Mouse (Mus musculus) hindbrain, postnatal 0 days (tissue): ENCODE data around the gene Gpatch3. TPM values are rescaled to one million over a fixed set of nuclear protein-coding genes. Genes with fewer than 3 reads are reported as not detected.

Source experiments
- ATAC-seq: fragments of 200-750 bp; cut with Nextera tagmentation; 2 replicates; pipeline ENCODE4 v1.8.0; 2017; ENCODE audit warnings: mild to moderate bottlenecking, moderate TSS enrichment, moderate library complexity
- DNase-seq: peaks from one replicate; pipeline ENCODE4 v3.0.0-alpha.2; 2015; ENCODE audit warnings: low spot score
- H3K27ac ChIP-seq: fragments of 300-500 bp; sonication (generic); 2 replicates; pipeline ENCODE4 v1.5.1; 2014; ENCODE audit warnings: mild to moderate bottlenecking
- H3K27me3 ChIP-seq: fragments of 300-500 bp; sonication (generic); 2 replicates; pipeline ENCODE4 v1.6.1; 2014; ENCODE audit warnings: low read length, mixed read lengths; ENCODE audit not compliant: insufficient read depth
- H3K36me3 ChIP-seq: fragments of 300-500 bp; sonication (generic); 2 replicates; pipeline ENCODE4 v1.6.1; 2014; ENCODE audit warnings: low read length, mixed read lengths; ENCODE audit not compliant: insufficient read depth
- H3K4me1 ChIP-seq: fragments of 300-500 bp; sonication (generic); 2 replicates; pipeline ENCODE4 v1.6.1; 2014; ENCODE audit warnings: antibody characterized with exemption, low read length, mixed read lengths; ENCODE audit not compliant: insufficient read depth
- H3K4me2 ChIP-seq: fragments of 300-500 bp; sonication (generic); 2 replicates; pipeline ENCODE4 v1.6.1; 2014; ENCODE audit warnings: low read depth, mild to moderate bottlenecking, low read length, moderate library complexity, mixed read lengths
- H3K4me3 ChIP-seq: fragments of 300-500 bp; sonication (generic); 2 replicates; pipeline ENCODE4 v1.5.1; 2014; ENCODE audit warnings: low read length
- H3K9ac ChIP-seq: fragments of 300-500 bp; sonication (generic); replicated peaks from 2 replicates; pipeline ENCODE4 v1.6.1; 2014; ENCODE audit warnings: mild to moderate bottlenecking, low read length, moderate library complexity, mixed read lengths
- H3K9me3 ChIP-seq: fragments of 300-500 bp; sonication (generic); 2 replicates; pipeline ENCODE4 v1.6.1; 2016; ENCODE audit warnings: low read length, mixed read lengths
- CTCF ChIP-seq: IDR thresholded peaks from 2 replicates; pipeline ENCODE4 v1.5.1; 2016; ENCODE audit warnings: antibody characterized with exemption, control low read depth, low read depth
- WGBS: fragments of 180-500 bp; shearing (Covaris S2); extraction: QIAGEN DNeasy Blood & Tissue Kit; methylation state at CpG from one replicate; pipeline ENCODE4 v1.1.7; 2014; 5-methylcytosine and 5-hydroxymethylcytosine counted together
- polyA plus RNA-seq: library from polyadenylated mRNA; unstranded; fragments of >200 nt; fragmentation: Nextera tagmentation; extraction: Ambion mirVana; gene quantifications from 2 replicates; pipeline ENCODE4 v1.2.1, GENCODE M21; 2015
- total RNA-seq: library from RNA; depleted of rRNA; stranded (reverse); fragments of >200 nt; gene quantifications from 2 replicates; pipeline ENCODE4 v1.2.3, GENCODE M21; 2014

Gene Gpatch3
- total and polyA plus RNA-seq, 2 experiments from 2014 or later = 6.1 to 8.3 TPM

GRCm38 (mm10) chr4:133552029-133552428 lies 22.5 kb upstream of the Gpatch3 start:
- H3K4me1 ChIP-seq = no peaks in the 10 kb centered on the region
- H3K27me3 ChIP-seq = no peaks in the 10 kb centered on the region
- no peaks in the 10 kb centered on the region for H3K9me3 ChIP-seq
- no peaks in the 10 kb centered on the region for H3K36me3 ChIP-seq
- no peak for DNase-seq
- H3K27ac ChIP-seq = no peak overlapping the region
- 67% methylated on average over 1 of the region's 1 CpGs for WGBS
- H3K4me2 ChIP-seq = no peak overlapping the region
- no peak overlapping the region for H3K4me3 ChIP-seq
- ATAC-seq = no peak
- no peak for TF ChIP-seq CTCF
- H3K9ac ChIP-seq = no peak overlapping the region

DNA sequence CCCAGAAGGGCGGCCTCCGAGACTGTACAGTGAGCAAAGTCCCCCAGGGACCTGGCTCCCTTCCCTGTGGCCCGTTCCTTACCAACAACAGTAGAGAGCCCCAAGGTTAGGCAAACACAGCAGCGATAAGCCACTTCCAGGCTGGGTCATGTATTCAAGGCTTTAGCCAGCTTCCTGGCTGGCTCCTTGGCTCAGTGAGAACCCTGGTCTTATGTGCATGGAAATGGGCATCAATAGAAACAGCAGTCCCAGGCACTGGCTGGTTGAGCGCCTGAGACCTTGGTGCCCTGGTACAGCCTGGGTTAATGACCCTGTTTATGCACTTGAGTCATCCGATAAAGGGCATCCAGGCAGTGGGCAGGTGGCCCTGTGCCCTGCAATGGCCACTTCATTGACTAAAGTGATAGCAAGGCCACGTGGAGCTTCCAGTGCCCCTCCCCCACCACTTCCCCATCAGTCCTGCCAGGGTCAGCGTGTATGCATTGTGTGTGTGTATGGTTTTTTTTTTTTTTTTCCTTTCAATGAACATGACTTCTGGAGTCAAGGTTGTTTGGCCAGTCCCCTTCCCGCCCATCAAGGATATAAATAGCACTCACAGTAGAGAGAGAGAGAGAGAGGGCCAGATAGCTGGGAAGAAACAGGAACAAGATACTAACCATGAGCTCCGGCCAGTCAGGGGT lies 21.6 kb upstream of the Gpatch3 start, which contains the start of gene Nr0b2:
TSS of gene Nr0b2 (plus strand) at position 609 of the 680 bp plus-strand sequence.
- Histone ChIP-seq H3K4me3 (no peak within 1 kb of the TSS), H3K9me3 (no peaks in the 10 kb centered on the region), H3K27me3 (no peaks in the 10 kb centered on the region), H3K4me1 (no peaks in the 10 kb centered on the region), H3K27ac (no peak within 1 kb of the TSS), H3K36me3 (no peaks in the 10 kb centered on the region), H3K9ac (no peak within 1 kb of the TSS), H3K4me2 (no peak within 1 kb of the TSS)
- DNase-seq (no peak), ATAC-seq (no peak)
- TF ChIP-seq CTCF = no peak
- 64% methylated on average over 10 of the region's 10 CpGs for WGBS

DNA sequence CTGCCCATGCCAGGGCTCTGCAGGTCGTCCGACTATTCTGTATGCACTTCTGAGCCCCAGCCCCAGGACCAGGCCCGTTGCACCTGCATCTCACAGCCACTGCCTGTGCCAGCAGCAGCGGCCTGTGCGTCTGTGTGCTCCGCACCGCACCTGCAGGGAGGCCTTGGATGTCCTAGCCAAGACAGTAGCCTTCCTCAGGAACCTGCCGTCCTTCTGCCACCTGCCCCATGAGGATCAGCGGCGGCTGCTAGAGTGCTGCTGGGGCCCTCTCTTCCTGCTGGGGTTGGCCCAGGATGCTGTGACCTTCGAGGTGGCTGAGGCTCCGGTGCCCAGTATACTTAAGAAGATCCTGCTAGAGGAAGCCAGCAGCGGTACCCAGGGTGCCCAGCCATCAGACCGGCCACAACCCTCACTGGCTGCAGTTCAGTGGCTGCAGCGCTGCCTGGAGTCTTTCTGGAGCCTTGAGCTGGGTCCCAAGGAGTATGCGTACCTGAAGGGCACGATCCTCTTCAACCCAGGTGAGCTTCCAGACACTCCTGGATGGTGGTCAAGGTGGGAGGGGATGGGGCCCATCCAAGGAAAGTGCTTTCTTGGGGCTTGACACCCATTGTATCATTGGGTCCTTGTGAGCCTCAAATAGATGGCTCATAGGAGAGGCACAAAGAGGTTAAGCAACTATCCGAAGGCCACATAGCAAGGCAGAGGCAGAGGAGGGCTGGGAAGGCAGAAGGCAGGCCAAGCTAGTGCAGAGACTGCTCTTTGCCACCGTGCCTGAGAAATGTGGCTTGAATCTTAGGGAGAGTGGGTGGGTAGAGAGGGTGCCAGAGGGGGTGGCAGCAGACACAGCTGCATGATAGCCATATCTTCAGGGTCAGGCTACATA lies 20.9 kb upstream of the Gpatch3 start:
- no peak for TF ChIP-seq CTCF
- Histone ChIP-seq H3K27ac (no peak overlapping the region), H3K4me3 (no peak overlapping the region), H3K9me3 (no peaks in the 10 kb centered on the region), H3K27me3 (no peaks in the 10 kb centered on the region), H3K9ac (no peak overlapping the region), H3K36me3 (no peaks in the 10 kb centered on the region), H3K4me1 (no peaks in the 10 kb centered on the region), H3K4me2 (no peak overlapping the region)
- DNase-seq (no peak), ATAC-seq (no peak)
- 77% methylated on average over 19 of the region's 19 CpGs for WGBS

DNA sequence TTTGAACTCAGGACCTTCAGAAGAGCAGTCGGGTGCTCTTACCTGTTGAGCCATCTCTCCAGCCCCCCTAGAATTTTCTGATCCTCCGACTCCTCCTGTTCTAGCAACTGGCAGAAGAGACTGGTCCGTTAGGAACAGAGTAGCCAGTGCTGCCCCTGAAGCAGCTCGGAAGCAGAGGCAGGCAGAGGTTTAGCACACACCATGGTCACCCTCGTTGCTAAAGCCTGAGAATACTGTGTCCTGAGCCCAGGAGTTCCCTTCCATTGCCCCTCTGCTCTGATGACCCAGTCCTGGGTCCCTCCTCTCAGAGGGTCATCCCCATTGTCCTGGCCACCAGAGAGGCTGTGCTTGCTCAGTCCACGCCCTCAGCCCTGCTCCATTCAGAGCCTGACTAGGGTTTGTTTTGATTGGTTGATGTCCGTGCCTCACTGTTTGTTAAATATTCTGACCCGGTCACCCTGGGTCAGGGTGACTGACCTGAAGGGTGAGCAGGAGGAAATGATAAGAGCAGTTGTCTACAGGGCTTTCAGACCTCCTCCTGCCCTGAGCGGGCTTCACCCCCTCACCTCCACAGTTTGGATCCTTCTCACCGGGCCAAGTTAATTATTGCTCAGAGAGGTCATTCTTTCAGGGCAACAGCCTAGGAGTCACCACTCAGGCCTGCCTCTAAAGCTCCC lies 17.4 kb upstream of the Gpatch3 start:
- whole genome bisulfite sequencing = 27% methylated on average over 10 of the region's 10 CpGs
- H3K4me3 ChIP-seq = no peak overlapping the region

GRCm38 (mm10) chr4:133559846-133560245 lies 14.7 kb upstream of the Gpatch3 start:
- Histone ChIP-seq H3K36me3 (no peaks in the 10 kb centered on the region), H3K27me3 (no peaks in the 10 kb centered on the region), H3K9me3 (no peaks in the 10 kb centered on the region), H3K4me2 (no peak overlapping the region), H3K4me1 (no peaks in the 10 kb centered on the region), H3K9ac (no peak overlapping the region), H3K4me3 (no peak overlapping the region), H3K27ac (no peak overlapping the region)
- ATAC-seq (no peak), DNase-seq (no peak)
- TF ChIP-seq CTCF = no peak
- WGBS = 85% methylated on average over 4 of the region's 4 CpGs

More for the DNA sequence above, 17.4 kb upstream of the Gpatch3 start:
- DNase-seq (no peak), ATAC-seq (no peak)
- Histone ChIP-seq H3K36me3 (no peaks in the 10 kb centered on the region), H3K4me2 (no peak overlapping the region), H3K9ac (no peak overlapping the region), H3K4me1 (no peaks in the 10 kb centered on the region), H3K27ac (no peak overlapping the region), H3K9me3 (no peaks in the 10 kb centered on the region), H3K27me3 (no peaks in the 10 kb centered on the region)
- no peak for TF ChIP-seq CTCF

DNA sequence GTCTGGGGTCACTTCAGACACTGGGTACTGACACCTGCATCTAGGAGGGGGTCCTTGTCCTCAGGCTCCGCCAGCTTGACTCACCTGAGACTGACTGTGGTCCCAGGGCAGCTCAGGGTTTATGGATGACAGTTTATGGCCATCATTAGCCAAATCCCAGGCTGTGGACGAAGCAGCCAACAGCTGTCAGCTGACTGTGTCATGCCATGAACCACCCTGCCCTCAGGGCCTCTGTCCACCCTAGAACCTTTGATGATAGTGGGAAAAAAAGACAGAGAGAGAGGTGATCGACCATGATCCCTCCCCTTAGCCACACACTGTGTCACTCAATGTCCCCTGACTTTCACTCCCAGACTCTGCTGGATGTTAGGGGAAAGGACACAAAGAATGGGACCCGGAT lies 12.9 kb upstream of the Gpatch3 start:
- no peak overlapping the region for H3K4me2 ChIP-seq
- H3K9me3 ChIP-seq = no peaks in the 10 kb centered on the region
- no peak overlapping the region for H3K4me3 ChIP-seq
- no peak overlapping the region for H3K27ac ChIP-seq
- H3K9ac ChIP-seq = no peak overlapping the region
- ATAC-seq (no peak), DNase-seq (no peak)
- no peak for TF ChIP-seq CTCF
- H3K36me3 ChIP-seq = no peaks in the 10 kb centered on the region
- no peaks in the 10 kb centered on the region for H3K4me1 ChIP-seq
- no peaks in the 10 kb centered on the region for H3K27me3 ChIP-seq
- 80% methylated on average over 4 of the region's 4 CpGs for WGBS
